Mouse (Mus musculus) myocyte (in vitro differentiated cells): ENCODE results near the gene Scrn3. TPM values are rescaled to one million over a fixed set of nuclear protein-coding genes. Genes with fewer than 3 reads are reported as not detected.

Source experiments
- H3K27me3 ChIP-seq: one replicate; pipeline ENCODE4 v1.6.1; 2011; ENCODE audit not compliant: control insufficient read depth, insufficient read depth, insufficient read length
- H3K36me3 ChIP-seq: one replicate; pipeline ENCODE4 v1.6.1; 2011; ENCODE audit not compliant: control insufficient read depth, insufficient read depth
- H3K4me2 ChIP-seq: one replicate; pipeline ENCODE4 v1.6.1; 2011; ENCODE audit warnings: low read depth, control low read depth
- H3K4me3 ChIP-seq: one replicate; pipeline ENCODE4 v1.5.1; 2011; ENCODE audit warnings: mild to moderate bottlenecking, control low read depth, moderate library complexity
- H3K79me2 ChIP-seq: one replicate; pipeline ENCODE4 v1.6.1; 2011; ENCODE audit not compliant: control insufficient read depth, insufficient read depth
- H3ac ChIP-seq: one replicate; pipeline ENCODE4 v1.6.1; 2011; ENCODE audit not compliant: control insufficient read depth, insufficient read length
- CEBPB ChIP-seq: IDR thresholded peaks from 2 replicates; pipeline ENCODE4 v1.6.1; 2011; ENCODE audit warnings: mild to moderate bottlenecking, moderate library complexity; ENCODE audit not compliant: poor library complexity, insufficient read depth, severe bottlenecking
- E2F4 ChIP-seq: IDR thresholded peaks from one replicate; pipeline ENCODE4 v1.6.1; 2011; ENCODE audit warnings: mild to moderate bottlenecking, control low read depth, moderate library complexity; ENCODE audit not compliant: insufficient read depth
- MAX ChIP-seq: IDR thresholded peaks from one replicate; pipeline ENCODE4 v1.6.1; 2011; ENCODE audit warnings: low read depth, mild to moderate bottlenecking, control low read depth
- MYOD1 ChIP-seq, 3 experiments: IDR thresholded peaks; one replicate each; pipeline ENCODE4 v1.6.1; 2011; ENCODE audit warnings: control low read depth in 2 of 3, low read depth in 2 of 3, mild to moderate bottlenecking in 2 of 3, moderate library complexity in 1 of 3; ENCODE audit not compliant: insufficient read length in 2 of 3, control insufficient read depth in 1 of 3
- MYOG ChIP-seq, 3 experiments: IDR thresholded peaks; one replicate each; pipeline ENCODE4 v1.6.1; 2011; ENCODE audit warnings: control low read depth in 2 of 3, low read depth in 2 of 3, mild to moderate bottlenecking in 2 of 3; ENCODE audit not compliant: insufficient read length in 2 of 3, control insufficient read depth in 1 of 3, insufficient read depth in 1 of 3
- POLR2A ChIP-seq: IDR thresholded peaks from one replicate; pipeline ENCODE4 v1.6.1; 2011; ENCODE audit warnings: low read depth, mild to moderate bottlenecking, control low read depth, moderate library complexity; ENCODE audit not compliant: insufficient read length
- POLR2AphosphoS2 ChIP-seq: IDR thresholded peaks from one replicate; pipeline ENCODE4 v1.6.1; 2011; ENCODE audit warnings: low read depth, control low read depth; ENCODE audit not compliant: insufficient read length
- REST ChIP-seq: IDR thresholded peaks from one replicate; pipeline ENCODE4 v1.6.1; 2011; ENCODE audit warnings: mild to moderate bottlenecking, control low read depth, moderate library complexity; ENCODE audit not compliant: insufficient read depth, insufficient read length
- SRF ChIP-seq: IDR thresholded peaks from one replicate; pipeline ENCODE4 v1.6.1; 2011; ENCODE audit warnings: low read depth; ENCODE audit not compliant: control insufficient read depth, insufficient read length
- TCF12 ChIP-seq: IDR thresholded peaks from one replicate; pipeline ENCODE4 v1.6.1; 2011; ENCODE audit warnings: mild to moderate bottlenecking, control low read depth; ENCODE audit not compliant: poor library complexity, insufficient read depth, severe bottlenecking
- TCF3 ChIP-seq: IDR thresholded peaks from one replicate; pipeline ENCODE4 v1.6.1; 2011; ENCODE audit warnings: low read depth, control low read depth; ENCODE audit not compliant: insufficient read length
- USF1 ChIP-seq: IDR thresholded peaks from one replicate; pipeline ENCODE4 v1.6.1; 2011; ENCODE audit warnings: low read depth, mild to moderate bottlenecking, control low read depth, moderate library complexity
- polyA plus RNA-seq: library from polyadenylated mRNA; unstranded; fragments of >200 nt; fragmentation: generic; extraction: Trizol; gene quantifications from one replicate; pipeline ENCODE4 v1.2.1, GENCODE M21; 2012; ENCODE audit warnings: missing spikeins

Scrn3 gene
- polyA plus RNA-seq, 1 experiment, result 10.7 TPM

DNA sequence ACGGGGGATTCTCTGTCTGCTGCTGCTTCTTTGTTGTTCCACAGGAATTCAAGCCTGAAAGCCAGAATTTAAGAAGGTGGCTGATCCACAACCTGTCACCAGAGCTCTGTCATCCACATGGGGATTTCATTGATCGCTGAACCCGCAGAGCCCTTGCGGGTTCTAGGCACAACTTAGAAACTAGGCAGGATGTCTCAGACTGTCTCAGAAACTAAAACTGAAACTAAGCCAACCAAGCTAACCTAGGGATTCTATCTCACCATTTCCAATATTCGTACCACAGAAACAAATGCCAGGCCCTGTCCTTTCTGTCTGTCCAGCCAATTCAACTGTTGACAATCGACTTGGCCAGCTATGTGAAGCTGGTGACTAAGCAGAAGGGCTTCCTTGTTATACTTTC lies 35.8 kb downstream of the Scrn3 start:
- H3K4me2 ChIP-seq, result no peak overlapping the region
- TF ChIP-seq MAX, result no peak
- TF ChIP-seq TCF12, result no peak
- TF ChIP-seq CEBPB, result no peak
- no peak for TF ChIP-seq MYOG (IDR thresholded peaks at IDR 0.05; ENCODE audit: control insufficient read depth in 1 of 3, insufficient read depth in 1 of 3, insufficient read length in 2 of 3, low read depth in 2 of 3)
- no peak for TF ChIP-seq USF1
- TF ChIP-seq TCF3, result no peak
- TF ChIP-seq SRF, result no peak
- no peak for TF ChIP-seq POLR2A
- TF ChIP-seq E2F4, result no peak
- no peaks in the 10 kb centered on the region for H3K36me3 ChIP-seq

DNA sequence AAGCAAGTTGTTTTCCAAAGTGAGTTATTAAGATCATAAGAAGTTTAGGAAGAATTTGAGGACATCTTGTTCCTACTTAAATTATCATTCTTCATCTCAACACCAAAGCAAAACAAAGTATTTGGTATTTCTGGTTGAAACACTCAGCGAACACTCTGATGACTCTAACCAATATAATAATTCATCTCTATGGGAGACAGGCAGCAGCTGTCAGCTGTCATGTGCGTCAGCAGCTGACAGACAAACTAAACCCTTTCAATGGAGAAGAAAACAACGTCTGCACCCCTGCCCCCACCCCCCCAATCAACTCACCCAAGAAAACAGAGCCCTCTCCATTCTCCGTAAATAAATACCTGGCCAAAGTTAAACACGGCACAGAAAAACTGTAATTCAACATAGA lies 39.1 kb downstream of the Scrn3 start:
- Histone ChIP-seq H3K27me3 (no peaks in the 10 kb centered on the region), H3K4me2 (peak overlapping the region; percentile 81), H3K79me2 (no peaks in the 10 kb centered on the region), H3K4me3 (no peak overlapping the region), H3ac (no peak overlapping the region), H3K36me3 (no peaks in the 10 kb centered on the region)
- TF ChIP-seq TCF12, result peak; percentile 97
- TF ChIP-seq TCF3, result peak; percentile 90
- no peak for TF ChIP-seq SRF
- TF ChIP-seq REST, result no peak
- peak; percentile 97 to 99 (median 97) for TF ChIP-seq MYOD1 (IDR thresholded peaks at IDR 0.05; ENCODE audit: control insufficient read depth in 1 of 3, insufficient read length in 2 of 3, low read depth in 2 of 3)
- TF ChIP-seq USF1, result peak; percentile 25
- TF ChIP-seq MYOG (IDR thresholded peaks at IDR 0.05; ENCODE audit: control insufficient read depth in 1 of 3, insufficient read depth in 1 of 3, insufficient read length in 2 of 3, low read depth in 2 of 3), result peak in 2 of 3 experiments; percentile 61 to 97

More for the DNA sequence above, 35.8 kb downstream of the Scrn3 start:
- Histone ChIP-seq H3ac (no peak overlapping the region), H3K4me3 (no peak overlapping the region), H3K79me2 (no peaks in the 10 kb centered on the region), H3K27me3 (no peaks in the 10 kb centered on the region)

DNA sequence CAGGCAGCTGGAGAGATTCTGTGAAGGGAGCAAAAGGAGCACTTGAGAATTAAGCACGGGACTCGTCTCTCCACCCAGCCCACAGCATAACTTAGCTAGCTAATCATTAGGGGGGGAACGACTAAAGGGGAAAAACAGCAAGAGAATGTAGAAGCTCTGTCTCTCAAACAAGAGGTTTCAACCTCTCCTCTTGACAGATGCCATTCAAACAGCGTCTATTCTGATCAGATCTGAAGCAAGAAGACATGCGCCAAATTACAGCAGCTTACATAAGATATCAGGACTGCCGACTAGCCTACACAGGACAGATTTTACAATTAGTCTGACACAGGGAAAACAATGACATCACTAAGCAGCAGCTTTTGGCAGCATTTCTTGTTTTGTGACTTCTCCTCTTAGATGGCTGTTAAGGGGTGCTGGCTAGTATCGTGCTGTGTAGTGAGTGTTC lies 39.5 kb downstream of the Scrn3 start:
- H3K36me3 ChIP-seq, result no peaks in the 10 kb centered on the region
- H3K4me3 ChIP-seq, result no peak overlapping the region
- H3K4me2 ChIP-seq, result peak overlapping the region; percentile 81
- no peaks in the 10 kb centered on the region for H3K79me2 ChIP-seq
- no peak overlapping the region for H3ac ChIP-seq
- TF ChIP-seq CEBPB (peak; percentile 79; the same call in 1 of the 2 replicates), USF1 (no peak)
- no peaks in the 10 kb centered on the region for H3K27me3 ChIP-seq

DNA sequence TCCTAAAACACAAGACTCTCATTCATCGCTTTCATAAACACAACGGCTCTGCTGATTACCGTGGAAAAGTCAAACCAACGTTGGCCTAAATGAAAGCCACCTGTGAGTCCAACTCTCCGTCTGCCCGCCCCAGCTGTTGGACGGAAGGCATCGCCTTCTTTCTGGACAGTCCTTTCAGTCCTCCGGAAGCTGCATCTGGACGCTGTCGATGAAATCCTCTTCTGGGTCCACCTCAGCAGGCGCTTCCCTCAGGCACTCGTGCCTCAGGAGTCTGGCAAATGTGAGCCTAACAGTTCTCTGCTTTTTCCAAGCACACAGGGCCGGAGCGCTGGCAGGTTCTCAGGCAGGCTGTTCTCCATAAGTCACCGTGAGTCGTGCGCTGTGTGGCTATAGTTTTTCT lies 44.6 kb downstream of the Scrn3 start:
- H3K4me3 ChIP-seq, result no peak overlapping the region
- H3K79me2 ChIP-seq, result no peaks in the 10 kb centered on the region
- H3K27me3 ChIP-seq, result no peaks in the 10 kb centered on the region
- no peak overlapping the region for H3ac ChIP-seq
- no peaks in the 10 kb centered on the region for H3K36me3 ChIP-seq
- TF ChIP-seq MYOD1 (IDR thresholded peaks at IDR 0.05; ENCODE audit: control insufficient read depth in 1 of 3, insufficient read length in 2 of 3, low read depth in 2 of 3) (no peak), POLR2AphosphoS2 (no peak), MAX (no peak), USF1 (no peak), CEBPB (no peak), REST (no peak), SRF (no peak), TCF3 (no peak), POLR2A (no peak)
- no peak overlapping the region for H3K4me2 ChIP-seq

DNA sequence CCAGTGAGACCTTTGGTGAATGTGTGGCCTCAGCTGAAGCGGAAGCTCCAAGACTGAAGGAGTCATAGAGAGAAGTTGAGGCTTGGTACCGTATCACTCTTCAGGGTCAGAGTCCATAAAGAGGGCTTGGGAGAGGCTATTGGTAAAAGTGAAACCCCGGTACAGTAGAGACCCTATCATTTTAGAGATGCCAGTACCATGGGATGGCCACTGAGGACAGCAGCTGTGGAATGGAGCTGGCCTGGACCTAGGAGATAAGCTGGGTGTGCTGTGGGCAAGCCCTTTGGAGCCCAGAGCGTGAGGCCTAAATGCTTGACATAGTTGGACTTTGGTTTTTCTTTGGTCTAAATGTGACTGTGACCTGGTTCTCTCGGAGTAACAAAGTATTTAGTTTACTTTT lies 47.5 kb downstream of the Scrn3 start:
- Histone ChIP-seq H3ac (no peak overlapping the region), H3K27me3 (no peaks in the 10 kb centered on the region), H3K79me2 (no peaks in the 10 kb centered on the region), H3K36me3 (no peaks in the 10 kb centered on the region), H3K4me2 (no peak overlapping the region), H3K4me3 (no peak overlapping the region)
- no peak for TF ChIP-seq POLR2AphosphoS2
- no peak for TF ChIP-seq POLR2A
- no peak for TF ChIP-seq MAX
- no peak for TF ChIP-seq CEBPB
- TF ChIP-seq MYOD1 (IDR thresholded peaks at IDR 0.05; ENCODE audit: control insufficient read depth in 1 of 3, insufficient read length in 2 of 3, low read depth in 2 of 3), result peak in 2 of 3 experiments; percentile 20 to 52
- no peak for TF ChIP-seq TCF12
- TF ChIP-seq E2F4, result no peak
- no peak for TF ChIP-seq SRF
- TF ChIP-seq TCF3, result no peak
- no peak for TF ChIP-seq REST
- TF ChIP-seq USF1, result no peak
- peak in 1 of 3 experiments; percentile 76 for TF ChIP-seq MYOG (IDR thresholded peaks at IDR 0.05; ENCODE audit: control insufficient read depth in 1 of 3, insufficient read depth in 1 of 3, insufficient read length in 2 of 3, low read depth in 2 of 3)
